Mouse (Mus musculus) liver, embryonic 14.5 days (tissue): Measurements from ENCODE around the gene Mras. TPM values are rescaled to one million over a fixed set of nuclear protein-coding genes. Genes with fewer than 3 reads are reported as not detected.

ENCODE experiments used
- ATAC-seq: fragments of 200-750 bp; cut with Nextera tagmentation; 2 replicates; pipeline ENCODE4 v1.8.0; 2017; ENCODE audit warnings: moderate number of reproducible peaks, mild to moderate bottlenecking, moderate library complexity; ENCODE audit not compliant: insufficient read depth
- DNase-seq, 3 experiments: peaks; one replicate each; pipeline ENCODE4 v3.0.0-alpha.2; 2012 to 2013; ENCODE audit warnings: low read depth in 3 of 3, low spot score in 3 of 3
- H3K27ac ChIP-seq: fragments of 300-500 bp; sonication (generic); 2 replicates; pipeline ENCODE4 v1.5.1; 2014; ENCODE audit warnings: moderate library complexity, mild to moderate bottlenecking, control low read depth, inconsistent platforms
- H3K27me3 ChIP-seq: fragments of 300-500 bp; sonication (generic); 2 replicates; pipeline ENCODE4 v1.6.1; 2014; ENCODE audit warnings: mild to moderate bottlenecking, low read length, moderate library complexity; ENCODE audit not compliant: control insufficient read depth, insufficient read depth
- H3K36me3 ChIP-seq: fragments of 300-500 bp; sonication (generic); replicated peaks from 2 replicates; pipeline ENCODE4 v1.6.1; 2014; ENCODE audit warnings: low read depth; ENCODE audit not compliant: control insufficient read depth, insufficient read depth
- H3K4me1 ChIP-seq, 2 experiments: fragments of 200-500 bp in 1 of 2; fragments of 300-500 bp in 1 of 2; sonication (generic) in 1 of 2; replicated peaks; 2 replicates each; pipeline ENCODE4 v1.6.1; 2012 to 2014; ENCODE audit warnings: antibody characterized with exemption in 1 of 2, inconsistent platforms in 1 of 2, low read length in 1 of 2; ENCODE audit not compliant: control insufficient read depth in 2 of 2, insufficient read depth in 2 of 2
- H3K4me2 ChIP-seq: fragments of 300-500 bp; sonication (generic); 2 replicates; pipeline ENCODE4 v1.6.1; 2014; ENCODE audit warnings: low read depth, mild to moderate bottlenecking, control low read depth, moderate library complexity
- H3K4me3 ChIP-seq, 2 experiments: fragments of 200-500 bp in 1 of 2; fragments of 300-500 bp in 1 of 2; sonication (generic) in 1 of 2; 2 replicates each; pipeline ENCODE4 v1.5.1; 2012 to 2014; ENCODE audit warnings: low read depth in 2 of 2, low read length in 2 of 2, mild to moderate bottlenecking in 2 of 2, control low read depth in 1 of 2, inconsistent platforms in 1 of 2, moderate library complexity in 1 of 2; ENCODE audit not compliant: insufficient read depth in 1 of 2
- H3K9ac ChIP-seq: fragments of 300-500 bp; sonication (generic); replicated peaks from 2 replicates; pipeline ENCODE4 v1.6.1; 2014; ENCODE audit warnings: mild to moderate bottlenecking, control low read depth, moderate library complexity
- H3K9me3 ChIP-seq: fragments of 300-500 bp; sonication (generic); 2 replicates; pipeline ENCODE4 v1.6.1; 2016; ENCODE audit warnings: low read length, mixed read lengths; ENCODE audit not compliant: control insufficient read depth
- CTCF ChIP-seq: IDR thresholded peaks from 2 replicates; pipeline ENCODE4 v1.5.1; 2016; ENCODE audit warnings: antibody characterized with exemption, low read depth, control low read depth
- EP300 ChIP-seq: IDR thresholded peaks from 2 replicates; pipeline ENCODE4 v1.6.1; 2016; ENCODE audit warnings: antibody characterized with exemption, low read depth
- WGBS: fragments of 180-500 bp; shearing (Covaris S2); extraction: QIAGEN DNeasy Blood & Tissue Kit; methylation state at CpG from one replicate; pipeline ENCODE4 v1.1.7; 2014; ENCODE audit not compliant: insufficient replicate concordance; 5-methylcytosine and 5-hydroxymethylcytosine counted together
- polyA plus RNA-seq, 2 experiments: library from polyadenylated mRNA; depleted of rRNA in 1 of 2; stranded (reverse) in 1 of 2; unstranded in 1 of 2; fragments of >200 nt; fragmentation: Nextera tagmentation in 1 of 2; extraction: Ambion mirVana in 1 of 2; gene quantifications; 2 replicates each; pipeline versions ENCODE4 v1.2.1 to v1.2.3; 2012 to 2014

Gene Mras
- polyA plus RNA-seq, 2 experiments = 2.7 to 3.5 TPM

GRCm38 (mm10) chr9:99365906-99366305 lies 71.3 kb downstream of the Mras start:
- H3K27ac ChIP-seq = no peak overlapping the region
- TF ChIP-seq CTCF = no peak
- no peak for TF ChIP-seq EP300
- no peaks in the 10 kb centered on the region for H3K27me3 ChIP-seq
- 43% methylated on average over 3 of the region's 3 CpGs for WGBS
- no peak overlapping the region for H3K4me2 ChIP-seq
- no peaks in the 10 kb centered on the region for H3K4me1 ChIP-seq
- H3K9ac ChIP-seq = no peak overlapping the region
- H3K9me3 ChIP-seq = no peaks in the 10 kb centered on the region
- ATAC-seq (no peak), DNase-seq (no peak)
- H3K4me3 ChIP-seq = no peak overlapping the region
- H3K36me3 ChIP-seq = no peaks in the 10 kb centered on the region

GRCm38 (mm10) chr9:99363076-99363475 lies 74.1 kb downstream of the Mras start:
- H3K27me3 ChIP-seq = peaks cover 10% of the 10 kb centered on the region
- no peak for TF ChIP-seq EP300
- TF ChIP-seq CTCF = no peak
- H3K9ac ChIP-seq = no peak overlapping the region
- H3K9me3 ChIP-seq = no peaks in the 10 kb centered on the region
- H3K36me3 ChIP-seq = no peaks in the 10 kb centered on the region
- 47% methylated on average over 8 of the region's 8 CpGs for WGBS
- no peak overlapping the region for H3K27ac ChIP-seq
- no peak overlapping the region for H3K4me3 ChIP-seq
- no peaks in the 10 kb centered on the region for H3K4me1 ChIP-seq
- H3K4me2 ChIP-seq = no peak overlapping the region
- ATAC-seq = no peak
- DNase-seq = no peak

GRCm38 (mm10) chr9:99361946-99362345 lies 75.2 kb downstream of the Mras start:
- H3K9ac ChIP-seq = no peak overlapping the region
- no peaks in the 10 kb centered on the region for H3K4me1 ChIP-seq
- no peak for ATAC-seq
- TF ChIP-seq CTCF = no peak
- TF ChIP-seq EP300 = no peak
- H3K9me3 ChIP-seq = no peaks in the 10 kb centered on the region
- no peak overlapping the region for H3K27ac ChIP-seq
- WGBS = 61% methylated on average over 9 of the region's 9 CpGs
- H3K4me3 ChIP-seq = no peak overlapping the region
- H3K27me3 ChIP-seq = peaks cover 22% of the 10 kb centered on the region
- H3K36me3 ChIP-seq = no peaks in the 10 kb centered on the region
- H3K4me2 ChIP-seq = no peak overlapping the region
- no peak for DNase-seq

- Histone ChIP-seq H3K36me3 (no peaks in the 10 kb centered on the region), H3K4me1 (no peaks in the 10 kb centered on the region), H3K4me3 (no peak overlapping the region), H3K9ac (no peak overlapping the region), H3K27ac (no peak overlapping the region), H3K27me3 (peaks cover 34% of the 10 kb centered on the region), H3K9me3 (no peaks in the 10 kb centered on the region), H3K4me2 (no peak overlapping the region)
- 67% methylated on average over 15 of the region's 15 CpGs for WGBS
- no peak for DNase-seq
- TF ChIP-seq CTCF = no peak
- TF ChIP-seq EP300 = no peak
- no peak for ATAC-seq
Observed at GRCm38 (mm10) chr9:99359012-99359411, 78.2 kb downstream of the Mras start.

GRCm38 (mm10) chr9:99357921-99358692 lies 79.1 kb downstream of the Mras start, which contains the start of gene Esyt3:
Esyt3 (minus strand) TSS chr9:99358557.
- Histone ChIP-seq H3K4me3 (peak within 1 kb of the TSS in 1 of 2 experiments; percentile 34; a peak in 2 of 4 replicates), H3K4me1 (no peaks in the 10 kb centered on the region), H3K4me2 (peak within 1 kb of the TSS; percentile 25), H3K27me3 (peaks cover 34% of the 10 kb centered on the region), H3K9me3 (no peaks in the 10 kb centered on the region), H3K9ac (no peak within 1 kb of the TSS), H3K36me3 (no peaks in the 10 kb centered on the region), H3K27ac (no peak within 1 kb of the TSS)
- WGBS = 2% methylated on average over 66 of the region's 66 CpGs
- TF ChIP-seq CTCF = no peak
- TF ChIP-seq EP300 = no peak
- DNase-seq = no peak
- no peak for ATAC-seq
